Mouse (Mus musculus) liver, postnatal 0 days (tissue): ENCODE measurements around the gene Artn.

ENCODE experiments used
- CTCF ChIP-seq: sonication (generic); IDR thresholded peaks from 2 replicates; pipeline ENCODE4 v1.5.1; 2016; ENCODE audit warnings: antibody characterized with exemption, low read depth
- EP300 ChIP-seq: IDR thresholded peaks from 2 replicates; pipeline ENCODE4 v1.6.1; 2016; ENCODE audit warnings: antibody characterized with exemption, low read depth, mild to moderate bottlenecking

DNA sequence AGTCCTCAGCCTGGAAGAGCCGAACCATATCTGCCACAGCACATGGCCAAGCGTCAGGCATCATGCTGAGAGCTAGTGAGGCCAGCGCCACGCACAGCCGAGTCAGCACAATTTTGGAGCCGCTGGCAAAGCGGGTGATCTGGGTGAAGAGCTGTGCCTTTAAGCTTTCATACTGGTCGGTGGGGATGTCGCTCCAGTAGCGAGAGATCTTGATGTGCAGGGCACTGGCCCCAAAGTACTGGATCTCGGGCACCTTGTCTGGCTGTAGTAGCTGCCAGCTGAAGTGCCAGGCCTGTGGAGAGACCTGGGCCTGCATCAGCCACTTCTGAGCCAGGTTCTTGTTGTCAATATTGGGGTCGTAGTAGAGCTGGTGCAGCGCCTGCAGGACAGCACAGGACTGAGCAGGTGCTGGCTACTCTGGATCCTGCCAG, 17.4 kb downstream of the Artn start:
- TF ChIP-seq EP300 = no peak
- TF ChIP-seq CTCF = no peak
